Mouse (Mus musculus): ENCODE measurements around the gene Zfp300. TPM values are rescaled to one million over a fixed set of nuclear protein-coding genes. Genes with fewer than 3 reads are reported as not detected.

Zfp300 gene
- total RNA-seq (2021), result under 1 TPM; 0.10 to 0.39 TPM
- long read RNA-seq, experiment 1, result 0 reads
- long read RNA-seq, experiment 2, result 0 reads

DNA sequence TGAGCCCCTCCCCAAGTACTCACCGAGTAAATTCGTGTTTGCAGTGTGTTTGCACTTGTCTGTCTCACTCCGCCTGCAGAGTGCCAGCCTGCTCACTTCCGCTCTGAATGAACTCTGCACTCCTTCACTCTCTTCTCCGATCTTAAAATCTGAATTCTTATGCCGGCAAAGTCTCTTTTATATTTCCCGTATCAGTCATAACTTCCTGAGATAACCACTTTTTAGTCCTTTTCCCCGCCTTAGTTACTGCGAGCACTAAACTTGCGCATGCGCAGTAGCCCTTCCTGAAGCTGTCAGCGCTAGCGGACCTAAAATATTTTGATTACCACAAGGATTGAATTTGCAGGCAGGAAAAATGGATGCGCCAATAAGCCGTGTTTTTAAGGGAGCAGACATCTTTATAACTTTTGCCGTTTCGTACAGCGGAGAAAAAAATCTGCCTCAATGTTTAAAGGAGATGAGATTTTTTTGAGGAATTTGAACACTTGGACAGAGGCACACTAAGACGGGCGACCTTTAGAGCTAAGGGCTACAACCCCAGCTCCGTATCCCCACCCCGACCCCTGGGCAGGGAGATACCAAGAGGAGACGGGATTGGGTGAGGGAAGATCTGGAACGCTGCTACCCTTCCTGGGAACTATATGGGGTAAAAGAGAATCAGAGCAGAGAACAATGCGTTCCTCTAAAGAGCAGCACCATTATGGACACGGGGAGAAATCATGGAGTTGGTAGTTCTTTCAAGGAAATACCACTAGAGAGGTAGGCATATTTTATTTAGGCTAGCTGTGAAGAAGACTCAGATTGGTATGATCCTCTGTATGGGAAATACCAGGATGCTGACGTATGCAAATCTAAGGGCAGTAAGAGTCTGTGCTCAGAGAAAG is at the start of gene Zfp300:
TSS of gene Zfp300 (minus strand) at position 545 of the 884 bp plus-strand sequence.
- Histone ChIP-seq H3K4me3 (peak within 1 kb of the TSS; percentile 68), H3K27ac (peak within 1 kb of the TSS; percentile 81)
- intact Hi-C loops (cut with DNase I), result no loop called here
- DNase-seq, result peak; percentile 72
- TF ChIP-seq CTCF (IDR thresholded peaks at IDR 0.05), result no peak

DNA sequence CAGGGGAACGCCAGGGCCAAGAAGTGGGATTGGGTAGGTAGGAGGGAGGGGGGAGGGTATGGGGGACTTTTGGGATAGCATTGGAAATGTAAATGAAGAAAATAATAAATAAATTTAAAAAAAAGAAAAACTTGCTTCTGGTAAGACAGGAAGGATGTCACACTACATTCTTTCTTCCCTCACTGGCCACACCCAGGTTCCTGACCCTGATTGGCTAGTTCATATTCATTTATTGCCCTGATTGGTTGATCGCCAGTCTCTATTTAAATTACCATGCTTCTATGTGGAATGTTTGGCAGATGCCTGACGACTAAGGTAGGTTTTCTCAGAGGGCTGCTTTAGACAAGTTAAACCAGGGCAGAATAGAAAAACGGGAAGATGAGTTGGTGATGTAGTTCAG is 26.2 kb upstream of the Zfp300 start, which contains the start of gene Ssxa1:
TSS of gene Ssxa1 (plus strand) at position 301 of the 400 bp plus-strand sequence.
- no peak for TF ChIP-seq CTCF (IDR thresholded peaks at IDR 0.05)
- intact Hi-C loops (cut with DNase I), result no loop called here
- H3K27ac ChIP-seq, result no peak within 1 kb of the TSS
- H3K4me3 ChIP-seq, result no peak within 1 kb of the TSS
- no peak for DNase-seq

DNA sequence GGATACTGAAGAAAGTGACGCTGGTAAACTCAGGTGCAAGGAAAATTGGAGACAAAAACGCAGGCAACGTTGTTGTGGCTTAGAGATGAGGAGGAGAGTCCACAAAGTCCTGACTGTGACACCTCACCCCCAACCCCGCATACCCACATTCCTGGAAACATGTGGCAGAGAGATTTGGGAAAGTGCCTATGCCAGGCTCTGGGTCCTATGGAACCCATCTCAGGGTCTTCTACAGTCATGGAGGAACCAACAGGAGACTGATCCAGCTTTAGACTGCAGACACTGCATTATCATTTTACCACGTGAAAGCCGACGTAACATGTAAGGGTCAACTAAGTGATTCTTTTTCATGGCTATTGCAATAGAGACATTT is 526 bp upstream of the Zfp300 start:
- TF ChIP-seq CTCF (IDR thresholded peaks at IDR 0.05), result no peak
- intact Hi-C loops (cut with DNase I), result no loop called here
- no peak for DNase-seq
- peak overlapping the region; percentile 68 for H3K4me3 ChIP-seq
- H3K27ac ChIP-seq, result peak overlapping the region; percentile 81

DNA sequence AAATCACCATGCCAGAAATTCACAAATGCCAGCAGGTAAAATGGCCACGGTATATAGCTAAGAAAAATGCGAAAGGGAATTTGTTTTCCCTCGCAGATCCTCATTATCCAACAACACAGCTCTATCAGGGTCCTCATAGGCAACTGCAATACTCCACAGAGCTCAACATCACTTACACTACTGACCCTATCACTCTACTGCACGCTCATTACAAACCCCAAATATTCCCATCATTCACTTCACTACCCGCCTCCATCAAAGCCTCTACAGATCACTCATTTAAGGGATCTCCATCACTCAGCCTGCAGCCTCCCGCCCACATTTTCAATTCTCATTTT is 713 bp downstream of the Zfp300 start:
- no peak for TF ChIP-seq CTCF (IDR thresholded peaks at IDR 0.05)
- Histone ChIP-seq H3K4me3 (peak overlapping the region; percentile 68), H3K27ac (peak overlapping the region; percentile 81)
- no peak for DNase-seq
- intact Hi-C loops (cut with DNase I), result no loop called here

DNA sequence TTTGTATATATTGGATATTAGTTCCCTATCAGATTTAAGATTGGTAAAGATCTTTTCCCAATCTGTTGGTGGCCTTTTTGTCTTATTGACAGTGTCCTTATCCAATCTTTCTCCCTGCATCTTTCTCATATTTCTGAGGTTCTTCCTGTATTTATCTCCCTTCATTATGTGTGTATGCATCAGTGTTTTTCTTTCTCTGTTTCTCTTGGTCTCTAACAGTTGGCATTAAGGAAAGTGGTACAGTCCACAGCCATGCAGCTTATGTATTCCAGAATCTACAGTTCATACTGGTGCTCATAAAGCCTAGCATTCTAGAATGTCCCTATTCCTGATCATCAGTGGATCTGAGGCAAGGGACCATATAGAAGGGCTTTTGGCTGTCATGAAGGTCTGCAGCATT is 21.2 kb downstream of the Zfp300 start, which contains the start of gene Spaca5:
TSS of gene Spaca5 (plus strand) at position 301 of the 400 bp plus-strand sequence.
- Histone ChIP-seq H3K27ac (no peak within 1 kb of the TSS), H3K4me3 (no peak within 1 kb of the TSS)
- no peak for TF ChIP-seq CTCF (IDR thresholded peaks at IDR 0.05)
- intact Hi-C loops (cut with DNase I), result no loop called here
- DNase-seq, result no peak

DNA sequence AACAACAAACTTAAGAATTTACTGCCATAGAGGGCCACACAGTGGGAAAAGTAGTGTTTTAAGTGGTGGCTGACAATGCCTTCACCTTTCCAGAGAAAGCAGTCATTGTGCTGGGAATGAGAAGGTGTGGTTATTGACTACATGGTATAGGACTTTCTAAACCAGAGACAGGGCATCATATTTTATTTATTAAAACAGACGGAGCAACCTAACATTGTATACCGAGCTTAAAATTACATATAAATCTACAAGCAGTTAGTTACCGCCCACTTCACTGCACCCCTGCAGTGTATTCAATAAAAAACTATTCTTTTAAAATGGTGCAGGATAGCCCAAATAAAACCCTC is 26.8 kb downstream of the Zfp300 start:
- no peak for DNase-seq
- intact Hi-C loops (cut with DNase I), result no loop called here
- no peak for TF ChIP-seq CTCF (IDR thresholded peaks at IDR 0.05)
- peak overlapping the region; percentile 80 for H3K4me3 ChIP-seq
- H3K27ac ChIP-seq, result peak overlapping the region; percentile 51

DNA sequence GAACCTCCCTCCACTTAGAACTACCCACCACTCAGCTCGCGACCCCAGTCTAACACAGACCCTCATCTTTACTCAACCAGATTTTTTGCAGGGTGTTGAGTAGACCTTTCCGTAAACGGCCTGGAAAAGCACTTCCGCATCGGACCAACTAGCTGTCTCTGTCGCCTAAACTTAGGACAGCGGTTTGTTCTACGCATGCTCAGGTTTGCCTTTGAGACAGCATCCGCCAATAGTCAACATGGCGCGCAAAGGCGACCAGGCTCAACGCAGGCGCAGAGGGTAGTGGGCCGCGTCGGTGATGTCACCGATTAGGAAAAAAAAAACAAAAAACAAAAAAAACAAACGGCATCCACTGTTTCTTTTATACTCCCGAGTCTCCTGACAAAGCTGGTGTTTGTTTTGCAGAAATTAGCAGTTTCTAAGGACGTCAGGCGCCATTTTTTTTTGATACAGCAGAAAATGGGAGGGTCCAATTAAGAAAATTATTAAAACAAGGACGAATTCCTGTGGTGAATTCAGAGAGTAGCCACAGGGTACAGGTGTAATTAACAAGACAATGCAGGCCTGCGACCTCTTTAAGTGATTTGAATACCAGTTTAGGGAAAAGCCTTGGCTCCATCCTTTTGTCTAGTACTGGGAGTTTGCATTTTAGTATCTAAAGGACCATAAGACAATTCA is 27.3 kb downstream of the Zfp300 start, which contains the start of gene Zfp182:
TSS of gene Zfp182 (minus strand) at position 451 of the 678 bp plus-strand sequence.
- no peak for TF ChIP-seq CTCF (IDR thresholded peaks at IDR 0.05)
- intact Hi-C loops (cut with DNase I), result no loop called here
- peak within 1 kb of the TSS; percentile 80 for H3K4me3 ChIP-seq
- DNase-seq, result peak; percentile 80
- peak within 1 kb of the TSS; percentile 71 for H3K27ac ChIP-seq

DNA sequence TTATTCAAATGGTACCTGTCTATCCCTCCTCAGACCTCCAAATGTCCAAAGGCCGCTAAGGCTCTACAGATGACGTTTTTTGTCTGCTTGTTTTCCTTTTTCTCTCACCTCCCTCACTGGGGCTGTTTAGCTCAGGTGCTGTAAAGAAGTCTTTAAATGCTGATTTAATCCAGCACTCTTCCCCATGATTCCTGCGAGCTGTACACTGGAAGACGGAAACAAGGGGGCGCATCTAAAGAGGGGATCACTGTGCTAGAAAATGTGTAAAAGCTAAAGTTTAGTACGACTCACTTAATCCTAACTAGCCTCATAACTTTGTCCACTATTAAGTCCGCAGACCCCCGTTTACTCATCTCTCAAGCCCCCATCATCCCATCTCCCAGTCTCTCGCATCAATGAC is 27.9 kb downstream of the Zfp300 start:
- TF ChIP-seq CTCF (IDR thresholded peaks at IDR 0.05), result no peak
- intact Hi-C loops (cut with DNase I), result no loop called here
- peak overlapping the region; percentile 80 for H3K4me3 ChIP-seq
- DNase-seq, result no peak
- peak overlapping the region; percentile 71 for H3K27ac ChIP-seq

Other genes starting within 250 kb of the Zfp300 start
- 1 to 10 TPM in 1 of 2 experiments, under 1 TPM in 1; 0.48 to 3.0 TPM for gene Timp1, start 219.4 kb downstream of the Zfp300 start, total RNA-seq (2021)
- gene Syn1, start 168.5 kb downstream of the Zfp300 start, total RNA-seq (2021), result under 1 TPM in 1 of 2 experiments, not detected in 1; 0.06 TPM
- gene Cfp, start 158.0 kb downstream of the Zfp300 start, total RNA-seq (2021), result 1 to 10 TPM; 3.1 to 4.8 TPM
- gene Elk1, start 138.9 kb downstream of the Zfp300 start, total RNA-seq (2021), result 1 to 10 TPM; 7.3 to 7.5 TPM
- 10 to 100 TPM; 27.5 to 33.1 TPM for gene Uxt, start 127.5 kb downstream of the Zfp300 start, total RNA-seq (2021)
- 1 to 10 TPM; 1.8 to 2.3 TPM for gene Zfp182, start 27.2 kb downstream of the Zfp300 start, total RNA-seq (2021)
- gene Spaca5, start 21.1 kb downstream of the Zfp300 start, total RNA-seq (2021), result not detected
- not detected for gene Ssxa1, start 26.3 kb upstream of the Zfp300 start, total RNA-seq (2021)
- gene Gm21876, start 86.1 kb upstream of the Zfp300 start, total RNA-seq (2021), result not detected